Mouse (Mus musculus) retina, embryonic 14.5 days (tissue): Measurements from ENCODE around the gene Gm7945.
"Not testable (repeated sequence)": the region's sequence is repeated elsewhere in the genome, so short reads cannot be mapped to it uniquely, and the experiment has no call there.

Experiments used
- DNase-seq: peaks from one replicate; pipeline ENCODE4 v3.0.0-alpha.2; 2015; ENCODE audit warnings: low spot score

Gene Gm7945

DNA sequence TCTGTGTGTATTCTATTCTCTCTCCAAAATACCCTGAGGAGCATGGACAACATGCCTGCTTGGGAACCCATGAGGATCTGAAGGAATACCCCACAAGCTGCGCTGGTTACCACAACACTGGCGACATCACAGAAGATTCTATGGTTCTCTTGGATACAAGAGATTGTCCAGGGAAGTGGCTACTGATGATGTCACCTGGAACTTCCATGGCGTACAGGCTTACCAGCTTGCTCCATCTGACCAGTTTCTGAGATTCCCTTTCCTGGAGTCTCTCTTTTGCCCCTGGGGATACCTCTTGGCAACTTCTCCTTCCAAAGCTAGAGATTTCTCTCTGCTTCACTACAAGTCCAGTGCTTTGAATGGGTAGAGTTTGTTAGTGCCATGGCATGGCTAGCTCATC is at the start of gene Gm7945:
Gm7945 (minus strand) TSS at position 101 of the 400 bp plus-strand sequence.
- not testable (repeated sequence) for DNase-seq

DNA sequence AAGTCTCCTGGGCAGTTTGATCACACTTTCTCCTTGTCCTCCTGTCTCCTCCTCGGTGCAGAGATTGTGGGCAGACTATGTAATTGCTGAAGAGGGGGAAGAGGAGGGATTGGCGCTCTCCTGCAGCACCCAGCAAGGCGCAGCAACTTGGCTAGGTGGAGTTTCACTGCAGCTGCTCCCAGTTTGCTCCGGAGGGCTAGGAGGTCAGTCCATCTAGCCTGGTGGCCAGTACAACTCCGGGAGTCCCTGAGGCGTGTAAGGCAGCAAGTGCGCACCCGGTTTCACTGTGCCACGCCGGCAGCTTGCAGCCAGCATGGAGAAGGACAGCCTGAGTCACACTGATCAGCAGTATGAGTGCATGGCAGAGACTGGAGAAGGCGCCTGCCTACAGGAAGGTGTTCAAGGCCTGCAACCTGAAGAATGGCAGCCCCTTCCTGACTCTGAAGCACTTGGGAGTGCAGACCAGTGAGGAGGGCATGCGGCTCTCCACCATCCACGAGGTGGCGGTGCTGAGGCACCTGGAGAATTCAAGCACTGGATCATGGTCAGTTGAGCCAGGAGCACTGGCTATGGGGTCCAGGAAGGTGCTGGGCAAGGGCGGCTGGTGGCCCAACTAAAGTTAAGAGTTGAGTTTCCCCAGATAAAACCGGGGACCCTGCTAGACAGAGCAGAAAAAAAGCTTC is 39.4 kb upstream of the Gm7945 start:
- not testable (repeated sequence) for DNase-seq

GRCm38 (mm10) chr14:41424694-41425093 is 38.5 kb upstream of the Gm7945 start:
- peak; percentile 1 for DNase-seq

- not testable (repeated sequence) for DNase-seq
These were observed 22.0 kb upstream of the Gm7945 start, which contains the start of gene Gm6482 for GRCm38 (mm10) chr14:41408181-41408580. Gm6482 (minus strand) TSS chr14:41408281.

- DNase-seq: not testable (repeated sequence)
These were observed 37.9 kb downstream of the Gm7945 start, which contains the start of gene Gm5798 for GRCm38 (mm10) chr14:41348309-41348708. Gm5798 (plus strand) TSS chr14:41348609.
